8 mouse cellular contexts compared by ENCODE assay signal in genomic region chr1:74304339-74304790, GRCm38 (mm10). TPM values are rescaled to one million over a fixed set of nuclear protein-coding genes. Genes with fewer than 3 reads are reported as not detected.
DNase-seq lines count a peak whose midpoint lies in the region; ATAC-seq and TF ChIP-seq lines count a peak whose summit lies in the region.

No protein-coding gene starts in this region.

- no peaks in the 10 kb centered on the region for H3K36me3 ChIP-seq in heart, embryonic 11.5 days (ENCODE audit: control insufficient read depth, insufficient read depth, low read length)
- peaks cover 0 to 30% of the 10 kb centered on the region in 2 experiments; a peak in 2 of 4 replicates for H3K36me3 ChIP-seq in MEL (ENCODE audit: control insufficient read depth in 1 of 2, insufficient read depth in 2 of 2, low read length in 2 of 2)
- no peaks in the 10 kb centered on the region; the same call in 1 of the 2 replicates for H3K36me3 ChIP-seq in hindbrain, embryonic 14.5 days (replicated peaks; ENCODE audit: control insufficient read depth, insufficient read depth)
- peaks cover 34% of the 10 kb centered on the region for H3K36me3 ChIP-seq in megakaryocyte, embryonic 14.5 days (replicated peaks; ENCODE audit: low read length)

- peak overlapping the region; percentile 73 for H3K4me3 ChIP-seq in heart, embryonic 11.5 days (ENCODE audit: low read depth, low read length)
- H3K4me3 ChIP-seq in MEL (ENCODE audit: control insufficient read depth in 1 of 2, insufficient read depth in 1 of 2, low read depth in 2 of 2, low read length in 2 of 2), result peak overlapping the region; percentile 91 to 94
- peak overlapping the region; percentile 36 for H3K4me3 ChIP-seq in hindbrain, embryonic 14.5 days (replicated peaks; ENCODE audit: low read length)
- H3K4me3 ChIP-seq in megakaryocyte, embryonic 14.5 days (replicated peaks), result peak overlapping the region; percentile 96

- no peak for TF ChIP-seq EP300 in MEL (IDR thresholded peaks at IDR 0.05; ENCODE audit: low read depth in 1 of 2, low read length in 2 of 2)

- H3K4me2 ChIP-seq in heart, embryonic 11.5 days, result peak overlapping the region; percentile 85
- H3K4me2 ChIP-seq in hindbrain, embryonic 14.5 days (replicated peaks), result peak overlapping the region; percentile 59

- no peak for TF ChIP-seq POLR2A in MEL (IDR thresholded peaks at IDR 0.05; ENCODE audit: control insufficient read depth in 1 of 2, insufficient read depth in 1 of 2, low read depth in 1 of 2, low read length in 2 of 2, poor library complexity in 1 of 2)

- H3K79me2 ChIP-seq in MEL (ENCODE audit: control insufficient read depth, insufficient read depth, low read length, poor library complexity), result peaks cover 14% of the 10 kb centered on the region

- DNase-seq in heart, adult 9 months (ENCODE audit: low spot score in 2 of 2), result no peak
- DNase-seq in MEL (ENCODE audit: low read depth, low spot score), result no peak
- DNase-seq in hindbrain, embryonic 14.5 days (ENCODE audit: low spot score), result no peak
- no peak for DNase-seq in frontal cortex, postnatal 10 days (ENCODE audit: low spot score in 2 of 2)
- no peak for DNase-seq in thymus, postnatal 10 days (ENCODE audit: low spot score in 2 of 2)
- DNase-seq in left cerebral cortex, postnatal 36 days (ENCODE audit: low spot score in 2 of 2), result no peak

- intact Hi-C loops in left cerebral cortex, postnatal 36 days (cut with DNase I), result no loop called here

- 7% methylated on average over 12 of the region's 12 CpGs for WGBS in heart, embryonic 11.5 days (ENCODE audit: insufficient replicate concordance)
- 10% methylated on average over 12 of the region's 12 CpGs for WGBS in hindbrain, embryonic 14.5 days

- TF ChIP-seq CTCF in MEL (IDR thresholded peaks at IDR 0.05 in 2 of 3, conservative IDR thresholded peaks at IDR 0.05 in 1 of 3; ENCODE audit: control insufficient read depth in 1 of 3, insufficient read depth in 1 of 3, low read depth in 2 of 3, low read length in 3 of 3, poor library complexity in 1 of 3, severe bottlenecking in 1 of 3), result no peak

- H3K9ac ChIP-seq in heart, embryonic 11.5 days (ENCODE audit: low read depth, low read length), result peak overlapping the region; percentile 93
- peak overlapping the region; percentile 86 for H3K9ac ChIP-seq in MEL (ENCODE audit: control insufficient read depth, low read depth, low read length, poor library complexity, severe bottlenecking)
- peak overlapping the region; percentile 56 for H3K9ac ChIP-seq in hindbrain, embryonic 14.5 days

- H3K9me3 ChIP-seq in heart, embryonic 11.5 days (replicated peaks; ENCODE audit: control insufficient read depth, low read length), result no peaks in the 10 kb centered on the region
- no peaks in the 10 kb centered on the region for H3K9me3 ChIP-seq in MEL (replicated peaks; ENCODE audit: insufficient read depth, low read length)
- no peaks in the 10 kb centered on the region for H3K9me3 ChIP-seq in hindbrain, embryonic 14.5 days (ENCODE audit: control insufficient read depth, low read length)
- peaks cover 5% of the 10 kb centered on the region for H3K9me3 ChIP-seq in megakaryocyte, embryonic 14.5 days

- no peaks in the 10 kb centered on the region for H3K27me3 ChIP-seq in heart, embryonic 11.5 days (ENCODE audit: control insufficient read depth, insufficient read depth, low read length)
- H3K27me3 ChIP-seq in MEL (ENCODE audit: control insufficient read depth in 1 of 2, insufficient read depth in 2 of 2, low read length in 2 of 2), result no peaks in the 10 kb centered on the region
- peaks cover 18% of the 10 kb centered on the region for H3K27me3 ChIP-seq in hindbrain, embryonic 14.5 days (ENCODE audit: control insufficient read depth, insufficient read depth, low read length)
- no peaks in the 10 kb centered on the region for H3K27me3 ChIP-seq in megakaryocyte, embryonic 14.5 days (replicated peaks)

- TF ChIP-seq RAD21 in MEL (IDR thresholded peaks at IDR 0.05; ENCODE audit: low read depth, low read length), result no peak

- no peak for ATAC-seq in heart, embryonic 11.5 days (replicated peaks; ENCODE audit: insufficient number of reproducible peaks, low FRiP score, low TSS enrichment)
- no peak for ATAC-seq in hindbrain, embryonic 14.5 days (ENCODE audit: low FRiP score)

- peaks cover 24% of the 10 kb centered on the region for H3K4me1 ChIP-seq in heart, embryonic 11.5 days (ENCODE audit: control insufficient read depth, insufficient read depth, low read length)
- H3K4me1 ChIP-seq in MEL (ENCODE audit: control insufficient read depth in 1 of 2, insufficient read depth in 2 of 2, low read length in 2 of 2), result peaks cover 2 to 41% of the 10 kb centered on the region in 2 experiments; a peak in 3 of 4 replicates
- H3K4me1 ChIP-seq in hindbrain, embryonic 14.5 days (replicated peaks; ENCODE audit: control insufficient read depth, insufficient read depth, low read length), result peaks cover 13% of the 10 kb centered on the region; the same call in 1 of the 2 replicates
- H3K4me1 ChIP-seq in megakaryocyte, embryonic 14.5 days, result peaks cover 78% of the 10 kb centered on the region

- H3K27ac ChIP-seq in heart, embryonic 11.5 days (ENCODE audit: low read depth, low read length), result peak overlapping the region; percentile 87
- H3K27ac ChIP-seq in MEL (ENCODE audit: control insufficient read depth, low read depth, low read length), result no peak overlapping the region
- peak overlapping the region; percentile 38; the same call in 1 of the 2 replicates for H3K27ac ChIP-seq in hindbrain, embryonic 14.5 days

TF ChIP-seq in MEL, 35 proteins besides CTCF, POLR2A, EP300 and RAD21 (continues in another document):
- TF ChIP-seq MAFK (IDR thresholded peaks at IDR 0.05; ENCODE audit: borderline replicate concordance, low read depth, low read length) (no peak), TAL1 (IDR thresholded peaks at IDR 0.05; ENCODE audit: low read length) (no peak), ETS1 (IDR thresholded peaks at IDR 0.05; ENCODE audit: low read depth, low read length) (no peak), JUND (IDR thresholded peaks at IDR 0.05; ENCODE audit: low read depth, low read length) (no peak), HCFC1 (IDR thresholded peaks at IDR 0.05; ENCODE audit: low read depth, low read length) (no peak), RCOR1 (IDR thresholded peaks at IDR 0.05; ENCODE audit: low read depth, low read length) (no peak), ZKSCAN1 (IDR thresholded peaks at IDR 0.05; ENCODE audit: low read depth, low read length) (no peak), ZMIZ1 (IDR thresholded peaks at IDR 0.05; ENCODE audit: low read depth, low read length) (no peak), MXI1 (IDR thresholded peaks at IDR 0.05; ENCODE audit: low read depth, low read length) (no peak), USF1 (IDR thresholded peaks at IDR 0.05; ENCODE audit: low read depth, low read length) (no peak), ZC3H11A (IDR thresholded peaks at IDR 0.05; ENCODE audit: low read depth, low read length) (no peak)

RNA-seq across cellular contexts. Expression of gene Tmbim1, which starts 1.1 kb away (rescaled TPM):
- 29.2 and 37.1 TPM in 2 replicates for polyA plus RNA-seq in heart, embryonic 11.5 days (2014; fragmentation: Nextera tagmentation; extraction: Ambion mirVana)
- 10.3 and 13.0 TPM in 2 replicates for total RNA-seq in MEL (2012; rRNA removed)
- polyA plus RNA-seq in MEL (2012; ENCODE audit: insufficient read depth in 1 of 2, insufficient read length in 2 of 2, low read depth in 1 of 2, low replicate concordance in 2 of 2, missing spikeins in 1 of 2), result 10 to 100 TPM in 1 of 2 experiments, not detected in 1; 20.8 TPM
- 8.0 TPM in 2 replicates for polyA plus RNA-seq in hindbrain, embryonic 14.5 days (2014; fragmentation: Nextera tagmentation; extraction: Ambion mirVana)
- polyA plus RNA-seq in megakaryocyte, embryonic 14.5 days (2012; ENCODE audit: insufficient read depth, low replicate concordance), result 128 and 140 TPM in 2 replicates
- total RNA-seq in left cerebral cortex, postnatal 36 days (2021), result 10 to 100 TPM; 21.5 to 26.4 TPM

RNA-seq across cellular contexts. Expression of gene Pnkd, which starts 19.6 kb away (rescaled TPM):
- 225 and 231 TPM in 2 replicates for polyA plus RNA-seq in heart, embryonic 11.5 days (2014; fragmentation: Nextera tagmentation; extraction: Ambion mirVana)
- 48.2 and 52.5 TPM in 2 replicates for total RNA-seq in MEL (2012; rRNA removed)
- 10 to 100 TPM in 1 of 2 experiments, not detected in 1; 64.2 TPM for polyA plus RNA-seq in MEL (2012; ENCODE audit: insufficient read depth in 1 of 2, insufficient read length in 2 of 2, low read depth in 1 of 2, low replicate concordance in 2 of 2, missing spikeins in 1 of 2)
- 146 and 149 TPM in 2 replicates for polyA plus RNA-seq in hindbrain, embryonic 14.5 days (2014; fragmentation: Nextera tagmentation; extraction: Ambion mirVana)
- 113 and 116 TPM in 2 replicates for polyA plus RNA-seq in megakaryocyte, embryonic 14.5 days (2012; ENCODE audit: insufficient read depth, low replicate concordance)
- total RNA-seq in left cerebral cortex, postnatal 36 days (2021), result 100 to 1,000 TPM; 151 to 166 TPM

RNA-seq across cellular contexts. Expression of gene Aamp, which starts 19.8 kb away (rescaled TPM):
- 173 and 193 TPM in 2 replicates for polyA plus RNA-seq in heart, embryonic 11.5 days (2014; fragmentation: Nextera tagmentation; extraction: Ambion mirVana)
- 107 and 108 TPM in 2 replicates for total RNA-seq in MEL (2012; rRNA removed)
- polyA plus RNA-seq in MEL (2012; ENCODE audit: insufficient read depth in 1 of 2, insufficient read length in 2 of 2, low read depth in 1 of 2, low replicate concordance in 2 of 2, missing spikeins in 1 of 2), result 100 to 1,000 TPM in 1 of 2 experiments, not detected in 1; 169 TPM
- polyA plus RNA-seq in hindbrain, embryonic 14.5 days (2014; fragmentation: Nextera tagmentation; extraction: Ambion mirVana), result 188 and 201 TPM in 2 replicates
- 180 and 228 TPM in 2 replicates for polyA plus RNA-seq in megakaryocyte, embryonic 14.5 days (2012; ENCODE audit: insufficient read depth, low replicate concordance)
- 100 to 1,000 TPM; 139 to 143 TPM for total RNA-seq in left cerebral cortex, postnatal 36 days (2021)

RNA-seq across cellular contexts. Expression of gene Gpbar1, which starts 26.0 kb away (rescaled TPM):
- polyA plus RNA-seq in heart, embryonic 11.5 days (2014; fragmentation: Nextera tagmentation; extraction: Ambion mirVana), result 0.83 and 1.0 TPM in 2 replicates
- total RNA-seq in MEL (2012; rRNA removed), result 0.16 TPM in 1 of 2 replicates, not detected in the other
- polyA plus RNA-seq in MEL (2012; ENCODE audit: insufficient read depth in 1 of 2, insufficient read length in 2 of 2, low read depth in 1 of 2, low replicate concordance in 2 of 2, missing spikeins in 1 of 2), result not detected
- polyA plus RNA-seq in hindbrain, embryonic 14.5 days (2014; fragmentation: Nextera tagmentation; extraction: Ambion mirVana), result 0.19 TPM in 1 of 2 replicates, not detected in the other
- polyA plus RNA-seq in megakaryocyte, embryonic 14.5 days (2012; ENCODE audit: insufficient read depth, low replicate concordance), result 0.28 TPM in 1 of 2 replicates, not detected in the other
- total RNA-seq in left cerebral cortex, postnatal 36 days (2021), result not detected

RNA-seq across cellular contexts. Expression of gene Catip, which starts 57.5 kb away (rescaled TPM):
- polyA plus RNA-seq in heart, embryonic 11.5 days (2014; fragmentation: Nextera tagmentation; extraction: Ambion mirVana), result 0.17 and 0.59 TPM in 2 replicates
- total RNA-seq in MEL (2012; rRNA removed), result 0.08 TPM in 1 of 2 replicates, not detected in the other
- under 1 TPM in 1 of 2 experiments, not detected in 1; 0.08 TPM for polyA plus RNA-seq in MEL (2012; ENCODE audit: insufficient read depth in 1 of 2, insufficient read length in 2 of 2, low read depth in 1 of 2, low replicate concordance in 2 of 2, missing spikeins in 1 of 2)
- 1.2 and 1.7 TPM in 2 replicates for polyA plus RNA-seq in hindbrain, embryonic 14.5 days (2014; fragmentation: Nextera tagmentation; extraction: Ambion mirVana)
- 0.59 TPM in 1 of 2 replicates, not detected in the other for polyA plus RNA-seq in megakaryocyte, embryonic 14.5 days (2012; ENCODE audit: insufficient read depth, low replicate concordance)
- total RNA-seq in left cerebral cortex, postnatal 36 days (2021), result 1 to 10 TPM; 1.3 TPM

Comparison
In these comparisons a context has a peak if more than half of its experiments do, and no peak if none do; other contexts are left out.
1. H3K4me3 ChIP-seq: peak in every context shown above with its lines; median percentile 96 in megakaryocyte, embryonic 14.5 days; 92 in MEL; 73 in heart, embryonic 11.5 days; 36 in hindbrain, embryonic 14.5 days.